Mouse (Mus musculus) hindbrain, embryonic 11.5 days (tissue): ENCODE measurements at regions not wholly inside any gene's neighbourhood (a gene's known extent, or its start where the extent isn't known, plus 50 kb on each side); places are given as distances from the start of the nearest gene placed in this dataset.

Experiments
- ATAC-seq: fragments of 200-750 bp; cut with Nextera tagmentation; 2 replicates; pipeline ENCODE4 v1.8.0; 2017; ENCODE audit warnings: mild to moderate bottlenecking, moderate TSS enrichment, moderate library complexity; ENCODE audit not compliant: low FRiP score
- DNase-seq: peaks from one replicate; pipeline ENCODE4 v3.0.0-alpha.2; 2015; ENCODE audit warnings: low spot score
- H3K27ac ChIP-seq: fragments of 300-500 bp; sonication (generic); 2 replicates; pipeline ENCODE4 v1.5.1; 2014; ENCODE audit warnings: mild to moderate bottlenecking, low read depth, low read length
- H3K27me3 ChIP-seq: fragments of 300-500 bp; sonication (generic); 2 replicates; pipeline ENCODE4 v1.6.1; 2014; ENCODE audit warnings: mild to moderate bottlenecking, low read length, moderate library complexity, mixed read lengths; ENCODE audit not compliant: control insufficient read depth, insufficient read depth
- H3K36me3 ChIP-seq: fragments of 300-500 bp; sonication (generic); 2 replicates; pipeline ENCODE4 v1.6.1; 2014; ENCODE audit warnings: mild to moderate bottlenecking, low read length, moderate library complexity, mixed read lengths; ENCODE audit not compliant: control insufficient read depth, insufficient read depth
- H3K4me1 ChIP-seq: fragments of 300-500 bp; sonication (generic); replicated peaks from 2 replicates; pipeline ENCODE4 v1.6.1; 2014; ENCODE audit warnings: low read length, mixed read lengths; ENCODE audit not compliant: control insufficient read depth, insufficient read depth
- H3K4me2 ChIP-seq: fragments of 300-500 bp; sonication (generic); replicated peaks from 2 replicates; pipeline ENCODE4 v1.6.1; 2014; ENCODE audit warnings: mild to moderate bottlenecking, low read depth, low read length
- H3K4me3 ChIP-seq: fragments of 300-500 bp; sonication (generic); 2 replicates; pipeline ENCODE4 v1.5.1; 2014; ENCODE audit warnings: low read depth, low read length
- H3K9ac ChIP-seq: fragments of 300-500 bp; sonication (generic); 2 replicates; pipeline ENCODE4 v1.6.1; 2014; ENCODE audit warnings: low read depth, low read length
- H3K9me3 ChIP-seq: fragments of 300-500 bp; sonication (generic); 2 replicates; pipeline ENCODE4 v1.6.1; 2016; ENCODE audit warnings: low read length; ENCODE audit not compliant: control insufficient read depth
- WGBS: fragments of 180-500 bp; shearing (Covaris S2); extraction: QIAGEN DNeasy Blood & Tissue Kit; methylation state at CpG from one replicate; pipeline ENCODE4 v1.1.7; 2014; 5-methylcytosine and 5-hydroxymethylcytosine counted together

- Histone ChIP-seq H3K4me1 (no peaks in the 10 kb centered on the region), H3K27ac (no peak overlapping the region), H3K4me3 (no peak overlapping the region), H3K4me2 (no peak overlapping the region), H3K36me3 (no peaks in the 10 kb centered on the region), H3K27me3 (no peaks in the 10 kb centered on the region), H3K9ac (no peak overlapping the region), H3K9me3 (no peaks in the 10 kb centered on the region)
- ATAC-seq: peak; percentile 78
- 64% methylated on average over 8 of the region's 8 CpGs for WGBS
- DNase-seq: no peak
Observed at GRCm38 (mm10) chrX:163452971-163453532, 96.4 kb downstream of the Grpr start.

- no peak overlapping the region for H3K4me2 ChIP-seq
- no peaks in the 10 kb centered on the region for H3K4me1 ChIP-seq
- H3K27me3 ChIP-seq: no peaks in the 10 kb centered on the region
- H3K9me3 ChIP-seq: no peaks in the 10 kb centered on the region
- no peak overlapping the region for H3K27ac ChIP-seq
- no peak overlapping the region for H3K4me3 ChIP-seq
- ATAC-seq (no peak), DNase-seq (no peak)
- no peaks in the 10 kb centered on the region for H3K36me3 ChIP-seq
- 56% methylated on average over 3 of the region's 3 CpGs for WGBS
- no peak overlapping the region for H3K9ac ChIP-seq
Observed at GRCm38 (mm10) chrX:163405586-163405985, 143.9 kb downstream of the Grpr start.

- no peak for ATAC-seq
- H3K4me1 ChIP-seq: no peaks in the 10 kb centered on the region
- H3K4me2 ChIP-seq: no peak overlapping the region
- no peak overlapping the region for H3K4me3 ChIP-seq
- no peak overlapping the region for H3K27ac ChIP-seq
- no peaks in the 10 kb centered on the region for H3K27me3 ChIP-seq
- no peaks in the 10 kb centered on the region for H3K36me3 ChIP-seq
- H3K9ac ChIP-seq: no peak overlapping the region
- no peak for DNase-seq
- 80% methylated on average over 2 of the region's 2 CpGs for WGBS
- no peaks in the 10 kb centered on the region for H3K9me3 ChIP-seq
Observed at GRCm38 (mm10) chrX:163386380-163386779, 163.1 kb downstream of the Grpr start.
